Mouse (Mus musculus) ES-Bruce4 (cell line): ENCODE measurements at regions not wholly inside any gene's neighbourhood (a gene's known extent, or its start where the extent isn't known, plus 50 kb on each side); places are given as distances from the start of the nearest gene placed in this dataset.

Source experiments
- CTCF ChIP-seq: IDR thresholded peaks from one replicate; pipeline ENCODE4 v1.8.1; 2011; ENCODE audit warnings: low read depth, low read length
- EP300 ChIP-seq: IDR thresholded peaks from 2 replicates; pipeline ENCODE4 v1.6.1; 2011; ENCODE audit warnings: low read depth, low read length; ENCODE audit not compliant: insufficient read depth
- POLR2A ChIP-seq: IDR thresholded peaks from one replicate; pipeline ENCODE4 v1.8.1; 2011; ENCODE audit warnings: low read length; ENCODE audit not compliant: insufficient read depth

DNA sequence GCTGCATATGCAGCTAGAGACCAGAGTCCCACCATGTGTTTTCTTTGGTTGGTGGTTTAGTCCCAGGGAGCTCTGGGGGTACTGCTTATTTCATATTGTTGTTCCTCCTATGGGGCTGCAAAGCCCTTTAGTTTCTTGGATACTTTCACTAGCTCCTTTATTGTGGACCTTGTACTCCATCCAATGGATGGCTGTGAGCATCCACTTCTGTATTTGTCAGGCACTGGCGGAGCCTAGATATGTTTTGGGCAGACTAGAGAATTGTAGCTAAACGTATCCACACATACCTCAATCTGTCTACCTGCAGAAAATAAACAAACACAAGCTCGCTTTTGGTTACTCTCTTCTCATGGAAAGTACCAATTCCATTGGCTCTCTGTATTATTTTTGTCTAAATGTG, 122.8 kb downstream of the Twistnb start:
- TF ChIP-seq POLR2A (no peak), CTCF (no peak), EP300 (no peak)
